Mouse (Mus musculus) left cerebral cortex, adult 8-10 months (tissue): Measurements from ENCODE around the gene Lman2l. TPM values are rescaled to one million over a fixed set of nuclear protein-coding genes. Genes with fewer than 3 reads are reported as not detected.

Experiments used
- total RNA-seq, 4 experiments: library from RNA; stranded (reverse); gene quantifications; 2 replicates each; pipeline ENCODE4 v1.2.4; 2022

The Lman2l gene
- total RNA-seq, 4 experiments from 2014 or later = 36.4 to 46.7 (median 39.1) TPM

Other genes starting within 250 kb of the Lman2l start
- gene Uggt1, start 200.6 kb downstream of the Lman2l start, total RNA-seq = 10 to 100 TPM; 38.5 to 43.5 (median 40.2) TPM
- gene Neurl3, start 170.6 kb downstream of the Lman2l start, total RNA-seq = 1 to 10 TPM in 2 of 4 experiments, under 1 TPM in 2; 0.78 to 1.5 (median 0.92) TPM
- gene Arid5a, start 137.5 kb downstream of the Lman2l start, total RNA-seq = 10 to 100 TPM; 10.9 to 18.8 (median 13.0) TPM
- 10 to 100 TPM; 63.9 to 88.2 (median 74.6) TPM for gene Kansl3, start 76.1 kb downstream of the Lman2l start, total RNA-seq
- gene Fer1l5, start 73.0 kb downstream of the Lman2l start, total RNA-seq = not detected
- 10 to 100 TPM; 11.7 to 13.7 (median 12.2) TPM for gene Cnnm4, start 26.3 kb upstream of the Lman2l start, total RNA-seq
- gene Cnnm3, start 66.6 kb upstream of the Lman2l start, total RNA-seq = 10 to 100 TPM; 31.8 to 38.3 (median 33.4) TPM
- gene Ankrd23, start 91.6 kb upstream of the Lman2l start, total RNA-seq = 1 to 10 TPM; 3.9 to 6.0 (median 5.0) TPM
- not detected for gene Gm42417, start 94.2 kb upstream of the Lman2l start, total RNA-seq
- gene Ankrd39, start 102.2 kb upstream of the Lman2l start, total RNA-seq = 10 to 100 TPM; 13.1 to 17.0 (median 14.9) TPM
- gene Sema4c, start 113.1 kb upstream of the Lman2l start, total RNA-seq = 10 to 100 TPM; 16.1 to 23.4 (median 19.2) TPM
- gene Fam178b, start 237.9 kb upstream of the Lman2l start, total RNA-seq = under 1 TPM in 1 of 4 experiments, not detected in 3; 0.57 TPM
- 100 to 1,000 TPM; 511 to 653 (median 570) TPM for gene Cox5b, start 246.2 kb upstream of the Lman2l start, total RNA-seq